Mouse (Mus musculus): ENCODE measurements around the gene Hist2h3b. TPM values are rescaled to one million over a fixed set of nuclear protein-coding genes. Genes with fewer than 3 reads are reported as not detected.
A peak's percentile ranks its signal among the peaks of the same experiment; 100 is the strongest.

The Hist2h3b gene
- total and polyA plus RNA-seq, 3 experiments, result 12.1 to 1,421 (median 39.4) TPM

- TF ChIP-seq ZMIZ1 (IDR thresholded peaks at IDR 0.05; ENCODE audit: low read depth, low read length), result no peak
- in situ Hi-C loops (cut with MboI; ENCODE audit: low pct_ligation_motif_present, low pct_unique_long_range_greater_than_20kb, low sequenced_read_pairs) (no loop called here), dilution Hi-C loops (cut with MboI; ENCODE audit: extremely low pct_ligation_motif_present, extremely low pct_unique_long_range_greater_than_20kb, low sequenced_read_pairs) (no loop called here)
- peak overlapping the region; percentile 31 for H3K4me2 ChIP-seq (ENCODE audit: insufficient read depth, low read depth, poor library complexity, severe bottlenecking)
- H3K4me3 ChIP-seq (replicated peaks in 1 of 3; ENCODE audit: low read depth in 2 of 3, low read length in 2 of 3, poor library complexity in 1 of 3), result peak overlapping the region; percentile 55 to 84 (median 76)
- DNase-seq (ENCODE audit: extremely low read depth), result peak; percentile 38
- no peaks in the 10 kb centered on the region for H3K79me2 ChIP-seq (replicated peaks; ENCODE audit: control insufficient read depth, extremely low read depth, insufficient read depth, poor library complexity, severe bottlenecking)
- peaks cover 2 to 49% of the 10 kb centered on the region in 2 experiments; a peak in 2 of 4 replicates for H3K4me1 ChIP-seq (ENCODE audit: control insufficient read depth in 1 of 2, insufficient read depth in 2 of 2)
- H3K27me3 ChIP-seq (replicated peaks), result no peaks in the 10 kb centered on the region
- no peaks in the 10 kb centered on the region for H3K9me3 ChIP-seq (replicated peaks; ENCODE audit: low read length)
- peak overlapping the region; percentile 92; the same call in 1 of the 2 replicates for H3K27ac ChIP-seq (ENCODE audit: insufficient read depth, low read depth)
- H3K9ac ChIP-seq (ENCODE audit: insufficient read depth, low read depth), result peak overlapping the region; percentile 80
- no peaks in the 10 kb centered on the region for H3K36me3 ChIP-seq (replicated peaks in 1 of 2; ENCODE audit: control insufficient read depth in 1 of 2, insufficient read depth in 1 of 2, low read length in 1 of 2)
These were observed 31.6 kb upstream of the Hist2h3b start for GRCm38 (mm10) chr3:96236834-96237334.

- DNase-seq (ENCODE audit: extremely low read depth), result peak; percentile 62
- dilution Hi-C loops (cut with MboI; ENCODE audit: extremely low pct_ligation_motif_present, extremely low pct_unique_long_range_greater_than_20kb, low sequenced_read_pairs), result no loop called here
These were observed 31.0 kb upstream of the Hist2h3b start for GRCm38 (mm10) chr3:96237335-96237903.

GRCm38 (mm10) chr3:96237904-96238511, 30.4 kb upstream of the Hist2h3b start:
- H3K27ac ChIP-seq (ENCODE audit: insufficient read depth, low read depth), result peak overlapping the region; percentile 92
- H3K79me2 ChIP-seq (replicated peaks; ENCODE audit: control insufficient read depth, extremely low read depth, insufficient read depth, poor library complexity, severe bottlenecking), result no peaks in the 10 kb centered on the region
- peaks cover under 1 to 48% of the 10 kb centered on the region in 2 experiments; a peak in 3 of 4 replicates for H3K4me1 ChIP-seq (ENCODE audit: control insufficient read depth in 1 of 2, insufficient read depth in 2 of 2)
- H3K9me3 ChIP-seq (replicated peaks; ENCODE audit: low read length), result no peaks in the 10 kb centered on the region
- DNase-seq (ENCODE audit: extremely low read depth), result peak; percentile 74
- no peaks in the 10 kb centered on the region for H3K36me3 ChIP-seq (replicated peaks in 1 of 2; ENCODE audit: control insufficient read depth in 1 of 2, insufficient read depth in 1 of 2, low read length in 1 of 2)
- peak overlapping the region; percentile 80 for H3K9ac ChIP-seq (ENCODE audit: insufficient read depth, low read depth)
- H3K27me3 ChIP-seq (replicated peaks), result no peaks in the 10 kb centered on the region
- in situ Hi-C loops (cut with MboI; ENCODE audit: low pct_ligation_motif_present, low pct_unique_long_range_greater_than_20kb, low sequenced_read_pairs), result no loop called here
- peak overlapping the region; percentile 55 to 84 (median 76) for H3K4me3 ChIP-seq (replicated peaks in 1 of 3; ENCODE audit: low read depth in 2 of 3, low read length in 2 of 3, poor library complexity in 1 of 3)
- H3K4me2 ChIP-seq (ENCODE audit: insufficient read depth, low read depth, poor library complexity, severe bottlenecking), result peak overlapping the region; percentile 31
- TF ChIP-seq POLR2A (IDR thresholded peaks at IDR 0.05; ENCODE audit: low read depth, low read length) (peak; percentile 81), NELFE (IDR thresholded peaks at IDR 0.05; ENCODE audit: low read depth, low read length) (peak; percentile 10; the same call in 1 of the 2 replicates), USF2 (conservative IDR thresholded peaks at IDR 0.05; ENCODE audit: low read depth, low read length) (0 out of 2 replicates have a peak, but pooled peaks have one; percentile 34), ZMIZ1 (IDR thresholded peaks at IDR 0.05; ENCODE audit: low read depth, low read length) (peak; percentile 98), TCF12 (IDR thresholded peaks at IDR 0.05; ENCODE audit: low read depth, low read length) (no peak), HCFC1 (IDR thresholded peaks at IDR 0.05; ENCODE audit: low read depth, low read length) (peak; percentile 17; the same call in 1 of the 2 replicates), POLR2AphosphoS2 (IDR thresholded peaks at IDR 0.05; ENCODE audit: low read depth, low read length) (peak; percentile 99), RCOR1 (conservative IDR thresholded peaks at IDR 0.05; ENCODE audit: low read depth, low read length) (no peak; the same call in 1 of the 2 replicates)
- dilution Hi-C loops (cut with MboI; ENCODE audit: extremely low pct_ligation_motif_present, extremely low pct_unique_long_range_greater_than_20kb, low sequenced_read_pairs), result no loop called here

More at GRCm38 (mm10) chr3:96237335-96237903, 31.0 kb upstream of the Hist2h3b start:
- H3K27me3 ChIP-seq (replicated peaks), result no peaks in the 10 kb centered on the region
- no peaks in the 10 kb centered on the region for H3K9me3 ChIP-seq (replicated peaks; ENCODE audit: low read length)
- H3K9ac ChIP-seq (ENCODE audit: insufficient read depth, low read depth), result peak overlapping the region; percentile 80
- peak overlapping the region; percentile 55 to 84 (median 76) for H3K4me3 ChIP-seq (replicated peaks in 1 of 3; ENCODE audit: low read depth in 2 of 3, low read length in 2 of 3, poor library complexity in 1 of 3)
- in situ Hi-C loops (cut with MboI; ENCODE audit: low pct_ligation_motif_present, low pct_unique_long_range_greater_than_20kb, low sequenced_read_pairs), result no loop called here
- H3K36me3 ChIP-seq (replicated peaks in 1 of 2; ENCODE audit: control insufficient read depth in 1 of 2, insufficient read depth in 1 of 2, low read length in 1 of 2), result no peaks in the 10 kb centered on the region
- H3K79me2 ChIP-seq (replicated peaks; ENCODE audit: control insufficient read depth, extremely low read depth, insufficient read depth, poor library complexity, severe bottlenecking), result no peaks in the 10 kb centered on the region
- TF ChIP-seq ELF1 (IDR thresholded peaks at IDR 0.05; ENCODE audit: low read depth, low read length) (0 out of 2 replicates have a peak, but pooled peaks have one; percentile 9), ETS1 (conservative IDR thresholded peaks at IDR 0.05; ENCODE audit: low read depth, low read length) (peak; percentile 21; the same call in 1 of the 2 replicates), KAT2A (IDR thresholded peaks at IDR 0.05; ENCODE audit: insufficient replicate concordance, low read length) (0 out of 2 replicates have a peak, but pooled peaks have one; percentile 18), EP300 (IDR thresholded peaks at IDR 0.05; ENCODE audit: low read length) (0 out of 2 replicates have a peak, but pooled peaks have one; percentile 36), NELFE (IDR thresholded peaks at IDR 0.05; ENCODE audit: low read depth, low read length) (no peak), MAFK (IDR thresholded peaks at IDR 0.05; ENCODE audit: insufficient replicate concordance, low read length) (0 out of 2 replicates have a peak, but pooled peaks have one; percentile 8), JUN (IDR thresholded peaks at IDR 0.05; ENCODE audit: insufficient read depth, low read depth, low read length) (no peak), MEF2A (IDR thresholded peaks at IDR 0.05; ENCODE audit: borderline replicate concordance, low read depth, low read length) (peak; percentile 15; the same call in 1 of the 2 replicates)
- H3K4me2 ChIP-seq (ENCODE audit: insufficient read depth, low read depth, poor library complexity, severe bottlenecking), result peak overlapping the region; percentile 31
- peak overlapping the region; percentile 92 for H3K27ac ChIP-seq (ENCODE audit: insufficient read depth, low read depth)
- H3K4me1 ChIP-seq (ENCODE audit: control insufficient read depth in 1 of 2, insufficient read depth in 2 of 2), result peaks cover 2 to 48% of the 10 kb centered on the region in 2 experiments; a peak in 2 of 4 replicates

Data from CH12.LX (cell line).